Comparison of ENCODE assay signal across 8 mouse cellular contexts in the genomic region with DNA sequence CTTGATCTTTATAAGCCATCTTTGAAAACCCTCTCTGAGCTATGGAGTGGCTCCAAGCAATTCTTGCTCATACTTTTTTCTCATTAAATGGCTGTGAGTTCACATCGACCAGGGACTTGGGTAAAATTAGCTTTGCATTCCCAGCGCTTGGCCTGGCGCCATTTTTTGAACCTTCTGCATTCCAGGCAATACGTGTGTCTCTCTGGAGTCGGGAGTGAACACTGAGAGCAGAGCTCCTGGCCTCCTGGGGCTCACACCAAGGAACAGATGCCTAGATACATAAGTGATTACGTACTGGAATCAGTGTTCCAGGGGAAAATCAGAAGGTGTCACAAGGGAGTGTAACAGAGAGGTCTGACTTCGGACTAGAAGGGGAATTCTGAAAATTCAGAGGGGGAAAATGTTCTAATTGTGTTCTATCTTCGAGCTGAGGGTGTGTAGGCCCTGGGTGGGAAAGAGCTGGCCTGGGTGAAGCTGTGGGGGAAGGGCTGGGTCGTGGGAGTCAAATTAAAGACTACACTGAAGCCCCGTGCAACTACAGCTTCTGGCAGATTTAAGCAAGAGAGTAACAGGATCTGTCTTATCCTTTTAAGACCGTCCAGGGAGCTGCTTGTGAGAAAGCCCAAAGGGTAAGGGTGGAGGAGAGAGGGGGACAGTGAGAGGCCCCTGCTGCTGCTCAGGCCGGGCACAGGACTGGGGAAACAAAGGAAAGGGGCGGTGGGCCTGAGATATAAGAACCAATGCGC.
DNase-seq lines count a peak whose midpoint lies in the region; ATAC-seq and TF ChIP-seq lines count a peak whose summit lies in the region.

No protein-coding gene starts in this region.

- 34% methylated on average over 14 of the region's 14 CpGs for WGBS in lung, embryonic 15.5 days
- 59% methylated on average over 14 of the region's 14 CpGs for WGBS in lung, adult 2 months
- 38% methylated on average over 14 of the region's 14 CpGs for WGBS in embryonic facial prominence, embryonic 11.5 days
- WGBS in heart, embryonic 12.5 days: 32% methylated on average over 14 of the region's 14 CpGs
- WGBS in kidney, embryonic 15.5 days: 29% methylated on average over 14 of the region's 14 CpGs
- 42% methylated on average over 14 of the region's 14 CpGs for WGBS in neural tube, embryonic 13.5 days

- TF ChIP-seq POLR2A in lung, adult 2 months (IDR thresholded peaks at IDR 0.05; ENCODE audit: borderline replicate concordance, extremely low read depth, low read depth, low read length): no peak

- DNase-seq in lung, adult 2 months: no peak
- DNase-seq in embryonic facial prominence, embryonic 11.5 days (ENCODE audit: low spot score): peak; percentile 61
- DNase-seq in ovary, adult 18-20 months (ENCODE audit: low spot score): no peak
- DNase-seq in spleen, postnatal 4 days (ENCODE audit: low spot score in 2 of 2): no peak

- H3K9ac ChIP-seq in lung, embryonic 15.5 days: no peak overlapping the region
- no peak overlapping the region for H3K9ac ChIP-seq in embryonic facial prominence, embryonic 11.5 days (replicated peaks; ENCODE audit: low read length)
- 0 out of 2 replicates have a peak overlapping the region, but pooled peaks have one; percentile 17 for H3K9ac ChIP-seq in heart, embryonic 12.5 days
- H3K9ac ChIP-seq in kidney, embryonic 15.5 days: no peak overlapping the region
- no peak overlapping the region for H3K9ac ChIP-seq in neural tube, embryonic 13.5 days

- H3K27ac ChIP-seq in lung, embryonic 15.5 days: peak overlapping the region; percentile 34
- H3K27ac ChIP-seq in embryonic facial prominence, embryonic 11.5 days (replicated peaks; ENCODE audit: low read depth, low read length): peak overlapping the region; percentile 78
- peak overlapping the region; percentile 80 for H3K27ac ChIP-seq in heart, embryonic 12.5 days (ENCODE audit: poor library complexity, severe bottlenecking)
- peak overlapping the region; percentile 80 for H3K27ac ChIP-seq in kidney, embryonic 15.5 days
- H3K27ac ChIP-seq in neural tube, embryonic 13.5 days (replicated peaks): peak overlapping the region; percentile 59

- no peak for TF ChIP-seq CTCF in lung, adult 2 months (IDR thresholded peaks at IDR 0.05; ENCODE audit: insufficient read depth, low read length)

- H3K36me3 ChIP-seq in lung, embryonic 15.5 days: no peaks in the 10 kb centered on the region
- no peaks in the 10 kb centered on the region for H3K36me3 ChIP-seq in embryonic facial prominence, embryonic 11.5 days (replicated peaks; ENCODE audit: control insufficient read depth, insufficient read depth, low read depth, low read length)
- H3K36me3 ChIP-seq in heart, embryonic 12.5 days: no peaks in the 10 kb centered on the region
- H3K36me3 ChIP-seq in kidney, embryonic 15.5 days: no peaks in the 10 kb centered on the region
- no peaks in the 10 kb centered on the region for H3K36me3 ChIP-seq in neural tube, embryonic 13.5 days

- H3K9me3 ChIP-seq in lung, embryonic 15.5 days: no peaks in the 10 kb centered on the region
- H3K9me3 ChIP-seq in embryonic facial prominence, embryonic 11.5 days (replicated peaks; ENCODE audit: control insufficient read depth, low read length): no peaks in the 10 kb centered on the region
- H3K9me3 ChIP-seq in heart, embryonic 12.5 days (replicated peaks): no peaks in the 10 kb centered on the region
- H3K9me3 ChIP-seq in kidney, embryonic 15.5 days (replicated peaks): no peaks in the 10 kb centered on the region
- no peaks in the 10 kb centered on the region for H3K9me3 ChIP-seq in neural tube, embryonic 13.5 days

- peaks cover 49% of the 10 kb centered on the region for H3K4me1 ChIP-seq in lung, embryonic 15.5 days
- H3K4me1 ChIP-seq in lung, adult 2 months (ENCODE audit: control insufficient read depth, insufficient read depth, low read length): no peaks in the 10 kb centered on the region
- no peaks in the 10 kb centered on the region; the same call in 1 of the 2 replicates for H3K4me1 ChIP-seq in embryonic facial prominence, embryonic 11.5 days (ENCODE audit: control insufficient read depth, insufficient read depth, low read length)
- H3K4me1 ChIP-seq in heart, embryonic 12.5 days (replicated peaks): peaks cover 41% of the 10 kb centered on the region
- peaks cover 61% of the 10 kb centered on the region for H3K4me1 ChIP-seq in kidney, embryonic 15.5 days
- peaks cover 49% of the 10 kb centered on the region for H3K4me1 ChIP-seq in neural tube, embryonic 13.5 days (replicated peaks)

- no peak for ATAC-seq in lung, embryonic 15.5 days (ENCODE audit: borderline replicate concordance, extremely low read depth, low FRiP score, low TSS enrichment)
- ATAC-seq in embryonic facial prominence, embryonic 11.5 days (replicated peaks; ENCODE audit: insufficient number of reproducible peaks, low FRiP score, low TSS enrichment, low read depth): no peak; the same call in 1 of the 2 replicates
- peak; percentile 59; the same call in 1 of the 2 replicates for ATAC-seq in heart, embryonic 12.5 days (ENCODE audit: insufficient number of reproducible peaks, low FRiP score)
- ATAC-seq in kidney, embryonic 15.5 days (replicated peaks; ENCODE audit: low FRiP score): peak; percentile 61
- no peak for ATAC-seq in neural tube, embryonic 13.5 days (ENCODE audit: low read depth)

- no peak overlapping the region for H3K4me2 ChIP-seq in lung, embryonic 15.5 days
- no peak overlapping the region for H3K4me2 ChIP-seq in embryonic facial prominence, embryonic 11.5 days (ENCODE audit: low read depth, low read length)
- H3K4me2 ChIP-seq in heart, embryonic 12.5 days: no peak overlapping the region
- no peak overlapping the region for H3K4me2 ChIP-seq in kidney, embryonic 15.5 days
- H3K4me2 ChIP-seq in neural tube, embryonic 13.5 days: no peak overlapping the region

- no peaks in the 10 kb centered on the region for H3K27me3 ChIP-seq in lung, embryonic 15.5 days
- H3K27me3 ChIP-seq in embryonic facial prominence, embryonic 11.5 days (ENCODE audit: control insufficient read depth, insufficient read depth, low read length): no peaks in the 10 kb centered on the region
- H3K27me3 ChIP-seq in heart, embryonic 12.5 days (replicated peaks): no peaks in the 10 kb centered on the region
- no peaks in the 10 kb centered on the region for H3K27me3 ChIP-seq in kidney, embryonic 15.5 days
- H3K27me3 ChIP-seq in neural tube, embryonic 13.5 days: no peaks in the 10 kb centered on the region

- no peak overlapping the region for H3K4me3 ChIP-seq in lung, embryonic 15.5 days
- no peak overlapping the region for H3K4me3 ChIP-seq in lung, adult 2 months (replicated peaks; ENCODE audit: extremely low read depth, low read depth, low read length)
- no peak overlapping the region for H3K4me3 ChIP-seq in embryonic facial prominence, embryonic 11.5 days (ENCODE audit: low read depth, low read length)
- H3K4me3 ChIP-seq in heart, embryonic 12.5 days: no peak overlapping the region
- H3K4me3 ChIP-seq in kidney, embryonic 15.5 days (replicated peaks): no peak overlapping the region
- H3K4me3 ChIP-seq in neural tube, embryonic 13.5 days: no peak overlapping the region

Comparison
In these comparisons a context has a peak if more than half of its experiments do, and no peak if none do; other contexts are left out.
1. ATAC-seq: peak in heart, embryonic 12.5 days (single experiment) and kidney, embryonic 15.5 days (single experiment); none in lung, embryonic 15.5 days (single experiment), embryonic facial prominence, embryonic 11.5 days (single experiment) and neural tube, embryonic 13.5 days (single experiment).
2. Peak in every context shown above with its lines, with median percentiles within 50 percentile points of each other: H3K27ac ChIP-seq.